Mouse (Mus musculus) spleen, postnatal 10 days (tissue): ENCODE measurements around the gene Ifitm10.
A peak's percentile ranks its signal among the peaks of the same experiment; 100 is the strongest.
"Not testable (repeated sequence)": the region's sequence is repeated elsewhere in the genome, so short reads cannot be mapped to it uniquely, and the experiment has no call there.

Experiments used
- DNase-seq, 2 experiments: peaks; one replicate each; pipeline ENCODE4 v3.0.0; 2021 to 2022; ENCODE audit warnings: low spot score in 2 of 2

Ifitm10 gene

GRCm38 (mm10) chr7:142373641-142374412, at the start of gene Ifitm10:
Ifitm10 (minus strand) TSS chr7:142373753.
- DNase-seq = peak in 1 of 2 experiments; percentile 21

GRCm38 (mm10) chr7:142421826-142422225, 48.3 kb upstream of the Ifitm10 start:
- DNase-seq = no peak

- DNase-seq = no peak
These were observed 46.3 kb upstream of the Ifitm10 start for GRCm38 (mm10) chr7:142419887-142420286.

GRCm38 (mm10) chr7:142418679-142419078, 45.1 kb upstream of the Ifitm10 start:
- DNase-seq = no peak

- no peak for DNase-seq
These were observed 44.5 kb upstream of the Ifitm10 start for GRCm38 (mm10) chr7:142418027-142418426.

- DNase-seq = no peak
These were observed 42.7 kb upstream of the Ifitm10 start for GRCm38 (mm10) chr7:142416225-142416624.

GRCm38 (mm10) chr7:142415314-142415713, 41.8 kb upstream of the Ifitm10 start:
- no peak for DNase-seq

- no peak for DNase-seq
These were observed 39.7 kb upstream of the Ifitm10 start for GRCm38 (mm10) chr7:142413285-142413684.

- no peak for DNase-seq
These were observed 36.0 kb upstream of the Ifitm10 start for GRCm38 (mm10) chr7:142409603-142410002.

- DNase-seq = no peak
These were observed 35.1 kb upstream of the Ifitm10 start for GRCm38 (mm10) chr7:142408686-142409085.

- no peak for DNase-seq
These were observed 34.4 kb upstream of the Ifitm10 start for GRCm38 (mm10) chr7:142407935-142408334.

GRCm38 (mm10) chr7:142405134-142405533, 31.6 kb upstream of the Ifitm10 start:
- not testable (repeated sequence) for DNase-seq

GRCm38 (mm10) chr7:142403591-142403990, 30.0 kb upstream of the Ifitm10 start:
- no peak for DNase-seq

- no peak for DNase-seq
These were observed 27.2 kb upstream of the Ifitm10 start for GRCm38 (mm10) chr7:142400750-142401142.

GRCm38 (mm10) chr7:142400112-142400749, 26.7 kb upstream of the Ifitm10 start:
- no peak for DNase-seq

- peak in 1 of 2 experiments; percentile 19 for DNase-seq
These were observed 25.7 kb upstream of the Ifitm10 start for GRCm38 (mm10) chr7:142399250-142399649.

- DNase-seq = peak in 1 of 2 experiments; percentile 17
These were observed 24.5 kb upstream of the Ifitm10 start for GRCm38 (mm10) chr7:142398052-142398451.

- no peak for DNase-seq
These were observed 23.1 kb upstream of the Ifitm10 start for GRCm38 (mm10) chr7:142396611-142397010.

- no peak for DNase-seq
These were observed 21.9 kb upstream of the Ifitm10 start for GRCm38 (mm10) chr7:142395472-142395871.

- DNase-seq = peak in 1 of 2 experiments; percentile 23
These were observed 21.0 kb upstream of the Ifitm10 start for GRCm38 (mm10) chr7:142394261-142395190.

GRCm38 (mm10) chr7:142393191-142393590, 19.6 kb upstream of the Ifitm10 start:
- peak; percentile 55 to 84 for DNase-seq

- peak in 1 of 2 experiments; percentile 3 for DNase-seq
These were observed 18.1 kb upstream of the Ifitm10 start for GRCm38 (mm10) chr7:142391609-142392008.
